Mouse (Mus musculus) embryo, embryonic 10 days (tissue): Measurements from ENCODE around the gene Etfb.

Source experiments
- DNase-seq: peaks from one replicate; pipeline ENCODE4 v3.0.0-alpha.2; 2015; ENCODE audit warnings: low spot score

Gene Etfb

GRCm38 (mm10) chr7:43449811-43450210 lies 5.9 kb downstream of the Etfb start:
- DNase-seq = no peak

GRCm38 (mm10) chr7:43451726-43452125 lies 7.8 kb downstream of the Etfb start:
- no peak for DNase-seq

- DNase-seq = peak; percentile 18
Measured at GRCm38 (mm10) chr7:43452609-43453008, 8.7 kb downstream of the Etfb start.

- DNase-seq = no peak
Measured at GRCm38 (mm10) chr7:43453599-43454355, 9.9 kb downstream of the Etfb start.

GRCm38 (mm10) chr7:43454371-43454770 lies 10.5 kb downstream of the Etfb start:
- no peak for DNase-seq

GRCm38 (mm10) chr7:43462851-43463250 lies 19.0 kb downstream of the Etfb start, which contains the start of gene Vsig10l:
Gene Vsig10l (plus strand): TSS chr7:43463151.
- DNase-seq = no peak

GRCm38 (mm10) chr7:43463976-43464375 lies 20.1 kb downstream of the Etfb start:
- DNase-seq = no peak

- DNase-seq = peak; percentile 58
Measured at GRCm38 (mm10) chr7:43464864-43465343, 21.0 kb downstream of the Etfb start.

GRCm38 (mm10) chr7:43465344-43466098 lies 21.6 kb downstream of the Etfb start:
- peak; percentile 94 for DNase-seq

GRCm38 (mm10) chr7:43466099-43466694 lies 22.3 kb downstream of the Etfb start:
- peak; percentile 89 for DNase-seq

- DNase-seq = peak; percentile 17
Measured at GRCm38 (mm10) chr7:43470373-43470772, 26.5 kb downstream of the Etfb start.

- peak; percentile 14 for DNase-seq
Measured at GRCm38 (mm10) chr7:43475706-43476105, 31.8 kb downstream of the Etfb start.

- DNase-seq = peak; percentile 37
Measured at GRCm38 (mm10) chr7:43476376-43476775, 32.5 kb downstream of the Etfb start.

GRCm38 (mm10) chr7:43481191-43481590 lies 37.3 kb downstream of the Etfb start:
- DNase-seq = no peak

GRCm38 (mm10) chr7:43482090-43482716 lies 38.3 kb downstream of the Etfb start:
- no peak for DNase-seq

GRCm38 (mm10) chr7:43483236-43483635 lies 39.4 kb downstream of the Etfb start:
- DNase-seq = peak; percentile 68

GRCm38 (mm10) chr7:43488646-43489045 lies 44.8 kb downstream of the Etfb start:
- no peak for DNase-seq

- peak; percentile 20 for DNase-seq
Measured at GRCm38 (mm10) chr7:43489631-43490125, 45.8 kb downstream of the Etfb start, which contains the start of gene Iglon5. Gene Iglon5 (minus strand): TSS chr7:43490075.

- peak; percentile 69 for DNase-seq
Measured at GRCm38 (mm10) chr7:43490182-43490584, 46.3 kb downstream of the Etfb start.

- no peak for DNase-seq
Measured at GRCm38 (mm10) chr7:43490861-43491260, 47.0 kb downstream of the Etfb start.

- peak; percentile 79 for DNase-seq
Measured at GRCm38 (mm10) chr7:43495343-43496021, 51.6 kb downstream of the Etfb start.
